ENCODE assay signal across 28 mouse cellular contexts in the genomic region with DNA sequence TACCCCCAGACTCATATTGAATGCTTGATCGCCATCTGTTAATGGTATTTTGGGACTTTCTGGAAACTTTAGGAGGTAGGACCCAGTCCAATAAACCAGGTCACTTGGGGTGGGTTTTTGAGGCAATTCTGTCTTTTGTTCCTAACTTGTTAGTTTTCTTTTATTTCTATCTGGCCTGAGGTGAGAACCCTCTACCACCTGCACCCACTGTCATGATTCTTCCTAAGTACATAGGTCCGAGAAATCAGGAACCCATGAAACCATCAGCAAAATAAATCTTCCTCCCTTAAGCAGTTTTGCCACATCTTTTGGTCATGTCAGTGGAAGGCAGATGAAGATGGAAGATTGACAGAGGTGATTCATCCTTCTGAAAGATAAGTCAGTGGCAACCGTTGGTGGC.
"Had no signal": no experiment of that assay in that cellular context is flagged by ENCODE, and none has a peak within 500 bp of the region (broad histone marks: within the 10 kb centered on the region; RNA-seq: fewer than 3 reads in every experiment).

No protein-coding gene starts in this region.

- H3K27ac ChIP-seq: embryonic facial prominence, embryonic 10.5 days; embryonic facial prominence, embryonic 12.5 days; embryonic facial prominence, embryonic 13.5 days; embryonic facial prominence, embryonic 15.5 days; forebrain, embryonic 10.5 days; forebrain, embryonic 12.5 days; forebrain, embryonic 13.5 days; forebrain, embryonic 15.5 days; gastrocnemius, adult 2 months; heart, adult 2 months had no signal

- ATAC-seq: forebrain, embryonic 13.5 days; forebrain, embryonic 14.5 days; forebrain, embryonic 15.5 days; forebrain, embryonic 16.5 days; forebrain, postnatal 0 days had no signal

- H3K4me3 ChIP-seq: embryonic facial prominence, embryonic 10.5 days; embryonic facial prominence, embryonic 12.5 days; embryonic facial prominence, embryonic 13.5 days; embryonic facial prominence, embryonic 15.5 days; erythroblast, embryonic 14.5 days; forebrain, embryonic 10.5 days; forebrain, embryonic 12.5 days; forebrain, embryonic 13.5 days; forebrain, embryonic 15.5 days; gastrocnemius, adult 2 months; heart, adult 2 months had no signal

- H3K27me3 ChIP-seq: embryonic facial prominence, embryonic 12.5 days; embryonic facial prominence, embryonic 13.5 days; embryonic facial prominence, embryonic 15.5 days; forebrain, embryonic 12.5 days; forebrain, embryonic 13.5 days; forebrain, embryonic 15.5 days had no signal

- H3K4me1 ChIP-seq: embryonic facial prominence, embryonic 12.5 days; embryonic facial prominence, embryonic 13.5 days; embryonic facial prominence, embryonic 15.5 days; forebrain, embryonic 10.5 days; forebrain, embryonic 12.5 days; forebrain, embryonic 13.5 days had no signal

- DNase-seq: cerebellum, adult 2 months; cerebellum, adult 8-10 months; cerebellum, adult 9-10 months; cerebellum, adult 9-11 months; cerebellum, postnatal 10 days; cerebellum, postnatal 14 days; cerebellum, postnatal 25 days; cerebellum, postnatal 36 days; embryo, embryonic 11 days; forebrain, postnatal 0 days; gastrocnemius, adult 2 months; gastrocnemius, postnatal 10 days; gastrocnemius, postnatal 14 days; gastrocnemius, postnatal 25 days; gastrocnemius, postnatal 36 days; heart, adult 18-20 months; heart, adult 2 months had no signal

- H3K4me2 ChIP-seq: embryonic facial prominence, embryonic 12.5 days; embryonic facial prominence, embryonic 13.5 days; embryonic facial prominence, embryonic 15.5 days; forebrain, embryonic 12.5 days; forebrain, embryonic 13.5 days; forebrain, embryonic 15.5 days had no signal

- H3K9me3 ChIP-seq: embryonic facial prominence, embryonic 10.5 days; embryonic facial prominence, embryonic 12.5 days; embryonic facial prominence, embryonic 13.5 days; embryonic facial prominence, embryonic 15.5 days; forebrain, embryonic 10.5 days; forebrain, embryonic 12.5 days; forebrain, embryonic 13.5 days; forebrain, embryonic 15.5 days had no signal

- H3K36me3 ChIP-seq: embryonic facial prominence, embryonic 10.5 days; embryonic facial prominence, embryonic 12.5 days; embryonic facial prominence, embryonic 13.5 days; embryonic facial prominence, embryonic 15.5 days; forebrain, embryonic 10.5 days; forebrain, embryonic 12.5 days; forebrain, embryonic 15.5 days had no signal

- H3K9ac ChIP-seq: embryonic facial prominence, embryonic 12.5 days; embryonic facial prominence, embryonic 13.5 days; embryonic facial prominence, embryonic 15.5 days; forebrain, embryonic 12.5 days; forebrain, embryonic 13.5 days; forebrain, embryonic 15.5 days; forebrain, postnatal 0 days had no signal
